Mouse (Mus musculus): Measurements from ENCODE around the gene Vmn1r1. TPM values are rescaled to one million over a fixed set of nuclear protein-coding genes. Genes with fewer than 3 reads are reported as not detected.

Gene Vmn1r1
- total RNA-seq, 2 experiments from 2014 or later: not detected

Other genes with a start within 250 kb of the Vmn1r1 start
- gene Enah, start 144.5 kb downstream of the Vmn1r1 start, total RNA-seq (2021): 100 to 1,000 TPM; 158 to 182 TPM
- gene Srp9, start 39.7 kb downstream of the Vmn1r1 start, total RNA-seq (2021): 10 to 100 TPM; 61.7 to 71.3 TPM
- 10 to 100 TPM; 77.6 to 90.6 TPM for gene Degs1, start 118.3 kb upstream of the Vmn1r1 start, total RNA-seq (2021)
- gene Fbxo28, start 177.1 kb upstream of the Vmn1r1 start, total RNA-seq (2021): 10 to 100 TPM; 42.5 to 50.4 TPM
- gene Trp53bp2, start 244.7 kb upstream of the Vmn1r1 start, total RNA-seq (2021): 10 to 100 TPM; 26.0 to 29.3 TPM